Mouse (Mus musculus) urinary bladder, postnatal 25 days (tissue): ENCODE measurements around the gene Gzmk.

Source experiments
- DNase-seq: peaks from one replicate; pipeline ENCODE4 v3.0.0; 2022; ENCODE audit warnings: low spot score

Gzmk gene

DNA sequence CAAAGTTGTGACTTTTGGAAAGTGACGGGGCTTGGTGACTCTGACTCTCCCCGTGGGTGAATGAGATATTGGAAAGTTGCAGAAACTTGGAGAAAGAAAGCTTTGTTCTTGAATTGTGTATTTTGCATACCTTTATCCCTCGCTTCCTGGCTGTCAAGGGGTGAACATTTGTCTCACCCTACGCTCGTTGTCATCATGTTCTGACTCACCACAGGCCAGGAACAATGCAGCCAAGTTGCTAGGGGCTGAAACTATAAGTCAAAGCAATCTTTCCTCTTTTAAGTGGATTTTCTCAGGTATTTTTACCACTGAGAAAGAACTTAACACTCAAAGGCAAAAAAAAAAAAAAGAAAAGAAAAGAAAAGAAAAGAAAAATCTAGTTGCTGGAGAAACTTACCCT is 22.6 kb downstream of the Gzmk start:
- no peak for DNase-seq

DNA sequence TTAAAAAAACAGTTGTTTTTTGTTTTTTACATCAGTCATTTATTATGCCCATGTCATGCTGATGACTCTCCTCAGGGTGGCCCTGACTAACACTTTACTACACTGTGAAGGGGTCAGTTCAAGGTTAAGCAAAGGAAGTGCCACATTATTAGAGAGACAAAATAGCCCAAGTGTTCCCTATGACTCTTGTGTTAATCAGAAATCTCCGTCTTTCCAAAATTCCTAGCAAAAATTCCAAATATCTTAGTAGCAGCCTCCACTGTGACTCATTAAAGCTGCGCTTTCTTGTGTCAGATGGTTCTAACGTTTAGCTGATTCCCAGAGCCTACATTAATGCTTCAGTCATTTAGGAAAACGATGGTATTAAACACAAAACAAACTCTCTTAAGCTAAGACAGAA is 23.5 kb downstream of the Gzmk start:
- no peak for DNase-seq

DNA sequence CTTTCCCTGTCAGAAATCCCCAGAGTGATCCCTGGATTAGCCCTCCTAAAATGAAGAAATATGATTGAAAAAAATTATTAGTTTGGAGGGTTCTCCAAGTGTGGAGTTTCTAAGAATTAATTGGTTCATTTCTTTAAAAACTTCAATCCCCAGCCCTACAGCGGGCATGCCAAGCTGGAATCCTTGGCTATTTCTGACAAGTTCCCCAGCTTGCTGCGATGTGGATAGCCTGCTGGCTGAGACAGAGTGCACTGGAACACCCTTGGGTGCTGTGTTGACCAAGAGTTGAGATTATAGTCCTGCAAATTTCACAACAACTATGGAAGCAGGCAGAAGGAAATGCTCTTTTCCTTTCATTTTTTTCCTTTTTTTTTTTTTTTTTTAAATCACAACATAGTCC is 24.1 kb downstream of the Gzmk start:
- DNase-seq: no peak

DNA sequence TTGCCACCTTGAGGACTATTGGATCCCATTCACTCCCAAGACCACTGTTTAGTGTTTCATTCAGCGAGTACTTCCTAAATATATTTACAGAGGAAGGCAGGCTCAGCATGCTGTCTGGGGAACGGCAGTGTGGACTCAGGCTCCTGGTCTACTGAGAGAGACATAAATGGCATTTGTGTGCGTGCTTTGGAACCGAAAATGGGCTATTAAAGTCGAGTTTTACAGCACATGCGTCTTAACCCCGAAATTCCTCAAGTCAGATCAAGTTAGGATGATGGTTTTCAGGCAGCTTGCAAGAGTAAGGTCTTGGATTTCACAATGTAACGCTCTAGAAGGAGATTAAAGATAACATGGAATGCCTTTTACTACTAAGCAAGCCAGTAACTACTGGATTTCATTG is 25.0 kb downstream of the Gzmk start:
- DNase-seq: no peak

DNA sequence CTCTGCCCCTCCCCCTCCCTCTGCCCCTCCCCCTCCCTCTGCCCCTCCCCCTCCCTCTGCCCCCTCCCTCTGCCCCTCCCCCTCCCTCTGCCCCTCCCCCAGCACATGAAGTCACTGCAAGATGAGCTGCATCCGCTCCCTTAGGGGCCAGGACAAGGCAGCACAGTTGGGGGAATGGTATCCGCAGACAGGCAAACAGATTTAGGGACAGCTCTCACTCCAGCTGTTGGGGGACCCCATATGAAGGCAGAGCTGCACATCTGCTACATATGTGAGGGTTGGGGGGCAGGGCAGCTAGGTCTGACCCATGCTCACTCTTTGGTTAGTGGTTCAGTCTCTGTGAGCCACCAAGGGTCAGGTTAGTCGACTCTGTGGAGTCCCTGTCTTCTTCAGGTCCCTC is 26.4 kb downstream of the Gzmk start:
- DNase-seq: no peak

DNA sequence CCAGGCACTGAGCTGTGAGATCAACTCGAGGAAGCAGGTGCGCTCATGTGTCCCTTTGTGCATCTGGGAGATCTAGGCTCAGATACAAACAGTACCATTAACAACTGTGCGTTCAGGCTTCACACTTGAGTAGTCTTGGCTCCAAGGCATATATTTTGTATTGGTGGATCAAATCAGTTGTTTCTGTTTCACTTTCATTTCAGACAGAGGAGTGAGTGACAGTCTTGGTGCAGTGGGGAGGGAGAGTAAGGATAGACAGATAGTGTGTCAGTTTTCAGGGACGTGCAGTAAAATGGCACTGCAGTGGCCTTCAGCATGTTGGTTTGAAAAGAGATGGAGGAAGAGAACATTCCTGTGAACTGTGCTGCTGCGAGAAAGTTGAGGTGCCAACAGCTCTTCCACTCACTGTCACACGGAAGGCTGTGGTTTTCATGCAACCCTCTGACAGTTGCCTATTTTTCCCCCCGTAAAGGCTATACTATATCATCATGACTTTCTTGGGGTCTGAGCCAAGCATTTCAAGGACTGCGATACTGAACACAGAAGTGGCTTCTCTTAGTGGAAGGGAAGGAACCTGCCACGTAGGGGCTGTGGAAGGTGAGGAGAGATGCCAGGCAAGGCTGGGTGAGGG is 27.7 kb downstream of the Gzmk start:
- no peak for DNase-seq

DNA sequence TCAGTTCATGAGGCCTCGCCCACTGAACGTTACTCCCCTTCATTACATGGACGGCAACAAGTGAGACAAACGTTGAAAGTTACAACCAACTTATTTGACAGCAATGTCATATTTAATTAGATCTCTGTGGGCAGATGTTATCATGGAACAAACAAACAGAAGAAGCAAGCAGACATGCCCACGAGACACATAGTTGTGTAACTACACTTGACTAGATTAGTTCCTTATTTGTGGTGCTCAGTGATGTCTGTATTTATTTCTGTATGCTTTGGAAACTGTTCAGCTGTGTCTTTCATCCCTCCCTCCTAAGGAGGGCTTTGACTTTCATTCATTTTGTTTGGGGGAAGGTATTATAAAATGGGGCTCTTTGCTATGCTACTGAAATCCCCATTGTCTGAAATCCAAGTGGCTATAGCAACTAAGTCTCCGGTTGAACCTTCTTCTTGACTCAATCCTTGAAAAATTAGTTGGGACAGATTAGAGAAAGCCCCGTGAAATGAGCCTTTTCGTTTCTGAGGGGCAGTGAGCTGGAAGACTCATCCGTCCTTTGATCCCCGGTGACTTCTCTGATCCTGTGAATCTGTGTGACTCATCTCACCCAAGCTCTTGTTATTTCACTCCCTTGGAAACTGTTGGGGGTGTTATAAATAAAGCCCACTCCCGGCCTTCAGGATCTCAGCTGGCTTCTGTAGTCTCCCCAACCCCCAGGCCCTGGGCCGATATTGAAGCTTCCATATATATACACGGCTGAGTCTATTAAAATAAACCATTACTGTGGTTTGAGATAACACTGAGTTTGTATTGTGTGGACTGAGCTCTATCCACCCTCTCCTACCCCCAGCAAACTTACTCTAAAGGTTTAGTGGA is 28.7 kb downstream of the Gzmk start:
- no peak for DNase-seq

DNA sequence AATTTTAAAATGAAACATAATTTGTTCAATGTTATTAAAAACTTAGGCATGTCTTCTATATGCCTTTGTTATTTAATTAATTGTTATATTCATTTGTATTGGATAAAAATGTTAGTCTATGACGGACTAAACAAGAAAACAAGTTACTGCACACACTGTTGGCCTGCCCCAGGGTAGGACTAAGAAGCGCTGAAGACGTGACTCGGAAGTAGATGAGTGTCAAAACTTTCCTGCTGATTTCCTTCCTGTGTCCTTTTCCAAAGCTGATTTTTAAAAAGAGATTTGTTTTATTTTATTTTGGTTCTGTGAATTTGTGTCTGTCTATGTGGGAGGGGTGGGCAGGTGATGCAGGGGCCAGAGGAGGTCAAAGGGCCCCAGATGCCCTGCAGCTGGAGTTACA is 42.0 kb downstream of the Gzmk start:
- no peak for DNase-seq

DNA sequence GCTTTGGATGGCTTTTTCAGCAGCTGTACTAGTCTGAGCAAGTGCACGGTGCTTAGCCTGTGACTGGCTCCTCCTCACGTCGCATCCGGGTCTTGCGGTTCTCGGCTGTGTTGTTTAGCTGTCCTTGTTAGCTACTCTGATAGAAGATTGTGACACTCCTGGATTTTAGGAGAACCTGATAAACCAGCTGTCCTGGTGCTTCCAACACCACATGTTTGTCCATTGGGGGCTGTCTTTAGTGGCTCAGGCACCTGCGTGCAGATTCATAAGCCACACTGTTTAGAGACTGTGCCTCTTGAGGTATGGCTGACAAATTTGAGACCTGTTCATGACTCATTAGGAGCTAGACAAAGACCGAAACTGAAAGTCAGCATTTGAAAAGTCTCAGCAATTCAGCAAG is 42.4 kb downstream of the Gzmk start:
- DNase-seq: peak; percentile 34

DNA sequence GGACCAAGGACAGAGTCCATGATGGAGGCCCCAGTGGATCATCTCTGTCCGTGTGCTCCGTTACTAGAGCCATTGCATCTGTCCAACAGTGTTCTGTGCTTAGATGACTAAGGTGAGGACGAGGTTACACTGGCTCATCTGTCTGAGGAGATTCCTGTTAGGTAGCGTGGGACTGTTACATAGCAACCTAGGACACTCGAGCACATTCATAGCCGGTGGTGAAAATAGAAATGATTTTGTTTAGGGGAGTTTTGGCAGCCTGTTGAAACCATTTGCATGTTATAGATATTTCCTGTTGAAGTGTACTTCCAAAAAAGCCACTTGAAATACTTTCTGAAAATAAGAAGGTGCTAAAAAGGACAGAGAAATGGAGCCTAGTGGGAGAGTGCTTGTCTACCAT is 51.5 kb downstream of the Gzmk start:
- DNase-seq: no peak

DNA sequence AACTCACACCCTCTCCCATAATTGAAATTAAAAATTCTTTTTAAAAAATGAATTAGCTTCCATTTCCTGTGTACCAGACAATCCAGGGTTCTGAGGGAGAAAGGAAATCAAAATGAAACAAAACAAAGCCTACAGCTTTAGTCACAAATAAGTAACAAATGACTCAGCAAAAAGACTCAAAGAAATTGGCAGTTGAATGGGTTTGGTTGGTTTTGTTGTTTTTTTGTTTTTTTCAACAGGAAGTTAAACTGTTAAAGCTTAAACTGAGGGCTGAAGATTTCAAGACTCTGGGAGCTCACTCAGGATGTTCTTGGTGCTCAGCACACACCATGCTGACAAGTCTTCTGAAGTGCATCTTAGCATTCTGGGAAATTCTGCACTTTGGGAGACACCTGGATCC is 55.5 kb downstream of the Gzmk start:
- DNase-seq: no peak

DNA sequence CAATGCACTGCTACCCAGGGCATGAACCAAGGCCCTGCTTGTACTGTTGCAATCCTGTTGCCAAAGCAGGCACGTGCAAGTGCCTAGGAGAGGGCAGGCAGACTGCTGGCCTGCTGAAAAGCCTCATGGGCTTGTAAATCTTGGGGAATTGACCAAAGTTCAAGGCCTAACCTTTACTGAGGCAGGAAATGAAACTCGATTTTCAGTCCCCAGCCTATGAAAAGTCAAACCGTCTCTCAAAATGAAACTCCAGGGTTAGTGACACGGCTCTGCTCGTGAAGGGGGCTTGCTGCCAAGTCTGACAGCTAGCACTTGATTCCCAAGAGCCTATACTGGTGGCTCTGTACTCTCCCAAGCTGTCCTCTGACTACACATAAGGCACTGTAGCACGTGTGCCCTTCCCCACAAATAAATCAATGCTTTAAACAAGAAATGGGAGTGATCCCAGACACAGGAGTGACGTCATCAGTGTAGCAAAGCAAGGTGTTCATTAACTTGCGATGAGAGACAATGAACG is 57.6 kb downstream of the Gzmk start:
- no peak for DNase-seq

DNA sequence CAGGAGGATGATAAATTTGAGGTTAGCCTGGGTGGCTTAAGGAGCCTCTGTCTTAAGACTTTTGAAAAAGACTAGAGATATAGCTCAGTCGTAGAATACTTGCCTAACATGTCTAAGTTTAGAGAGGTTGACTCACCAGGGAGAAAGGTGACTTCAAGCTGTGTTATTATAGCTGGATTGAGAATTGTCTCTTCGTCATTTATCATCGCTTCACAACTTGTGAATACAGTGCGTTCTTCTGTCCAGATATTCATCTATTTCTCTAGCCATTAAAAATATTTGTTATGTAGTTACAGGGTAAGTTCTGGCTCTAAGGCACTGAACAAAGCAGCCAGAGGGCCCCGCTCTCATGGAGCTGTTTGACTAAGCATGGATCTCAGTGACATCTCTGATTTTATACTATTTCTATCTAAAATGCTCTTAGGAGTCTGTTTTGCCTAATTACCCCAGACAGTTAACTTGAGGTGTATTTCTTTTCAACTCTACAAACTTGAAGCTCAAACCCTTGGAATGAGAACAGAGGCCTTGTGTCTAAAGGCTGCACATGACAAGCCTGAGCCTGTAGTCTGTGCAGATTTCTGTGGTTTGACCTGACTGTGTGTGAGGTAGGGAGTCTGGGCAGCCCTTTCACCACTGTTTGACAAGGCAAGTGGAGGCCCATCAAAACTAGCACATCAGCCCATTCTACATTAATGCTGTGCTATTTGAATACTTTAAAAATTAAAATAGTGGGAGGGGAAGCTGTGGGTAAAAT is 61.3 kb downstream of the Gzmk start:
- no peak for DNase-seq

DNA sequence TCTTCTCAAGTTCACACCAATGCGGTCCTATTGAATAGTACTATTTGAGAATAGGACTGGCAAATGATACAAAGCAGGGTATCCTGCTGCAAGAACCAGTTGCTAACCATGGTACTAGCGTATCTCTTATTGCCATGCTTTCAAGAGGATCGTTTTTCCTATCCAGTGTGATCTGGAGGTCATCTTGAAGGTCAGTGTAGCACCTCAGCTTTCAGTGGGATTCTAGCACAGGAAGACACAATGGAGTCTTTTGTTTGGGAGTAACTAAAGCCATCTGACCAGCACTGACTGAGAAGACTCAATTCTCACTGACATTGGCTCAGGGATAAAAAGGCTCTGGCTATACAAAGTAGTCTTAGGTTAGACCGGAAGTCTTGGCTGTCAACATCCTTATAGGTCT is 74.2 kb downstream of the Gzmk start:
- no peak for DNase-seq

DNA sequence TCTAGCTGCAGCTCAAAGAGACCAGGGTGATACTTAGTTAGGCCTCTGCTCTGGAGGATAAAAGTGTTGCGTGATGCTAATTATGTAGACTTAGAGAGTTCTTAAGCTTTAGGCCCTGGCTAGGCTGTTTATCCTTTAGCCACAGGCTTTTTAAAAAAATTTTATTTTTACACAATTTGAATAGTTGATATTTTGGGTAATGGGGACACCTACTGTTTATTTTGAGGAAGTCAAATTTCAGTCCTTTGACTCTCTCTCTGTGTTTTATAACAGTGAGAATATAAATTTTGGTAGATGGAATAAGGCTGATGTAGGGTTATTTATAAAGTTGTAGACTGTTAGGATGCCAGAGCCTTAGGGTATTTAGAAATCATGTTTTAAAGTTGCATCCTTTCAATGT is 86.1 kb downstream of the Gzmk start:
- DNase-seq: no peak

DNA sequence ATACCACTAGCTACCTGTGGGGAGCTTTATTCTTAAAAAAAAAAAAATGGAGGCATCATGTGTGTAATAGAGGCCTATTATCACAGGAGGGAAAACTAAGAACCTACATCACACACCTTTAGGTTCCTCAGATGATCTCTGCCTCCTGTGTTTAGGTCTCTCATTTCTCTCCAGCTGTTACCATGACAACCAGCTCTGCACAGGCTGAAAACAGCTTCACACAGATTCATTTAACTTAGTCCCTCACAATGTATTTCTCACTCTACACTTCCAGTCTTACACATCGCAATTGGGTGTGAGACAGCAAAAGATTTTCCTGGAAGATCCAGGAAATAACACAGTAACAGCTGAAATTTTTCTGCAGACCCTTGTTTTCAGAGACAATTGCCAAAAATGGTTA is 95.7 kb downstream of the Gzmk start:
- DNase-seq: no peak
